In the genomic region with DNA sequence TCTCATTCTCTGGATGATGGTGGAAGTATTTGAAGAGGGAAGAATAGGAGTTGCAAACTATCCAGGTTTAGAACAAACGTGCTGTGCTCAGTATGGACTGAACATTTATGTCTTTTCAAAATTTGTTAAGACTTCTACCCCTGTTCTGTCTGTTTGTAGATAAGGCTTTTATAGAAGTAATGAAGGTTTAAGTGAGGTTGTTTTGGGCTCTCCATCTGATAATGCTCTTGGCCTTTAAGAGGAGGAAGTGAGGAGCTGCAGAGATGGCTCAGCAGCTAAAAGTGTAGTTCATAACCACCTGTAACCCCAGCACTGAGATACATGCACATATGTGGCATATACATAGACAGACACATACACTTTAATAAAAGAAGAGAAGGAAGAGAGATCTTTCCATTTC, we compare ENCODE assay signal across 20 mouse cellular contexts. TPM values are rescaled to one million over a fixed set of nuclear protein-coding genes. Genes with fewer than 3 reads are reported as not detected.
"Had no signal": no experiment of that assay in that cellular context is flagged by ENCODE, and none has a peak within 500 bp of the region (broad histone marks: within the 10 kb centered on the region; RNA-seq: fewer than 3 reads in every experiment).

No protein-coding gene starts in this region.

- DNase-seq: retina, postnatal 1 day; right cerebral cortex, adult 18-20 months; right cerebral cortex, postnatal 14 days; right cerebral cortex, postnatal 25 days; right cerebral cortex, postnatal 4 days; spleen, adult 18-20 months; thymus, adult 18-20 months; thymus, adult 2 months; thymus, postnatal 14 days; thymus, postnatal 25 days; thymus, postnatal 36 days; thymus, postnatal 4 days had no signal

- H3K27me3 ChIP-seq: neural tube, embryonic 12.5 days; neural tube, embryonic 13.5 days; neural tube, embryonic 15.5 days; stomach, embryonic 15.5 days had no signal

- H3K4me1 ChIP-seq: neural tube, embryonic 12.5 days; neural tube, embryonic 13.5 days; neural tube, embryonic 15.5 days; stomach, embryonic 15.5 days had no signal

- H3K9me3 ChIP-seq: neural tube, embryonic 12.5 days; neural tube, embryonic 13.5 days; neural tube, embryonic 15.5 days; stomach, embryonic 15.5 days had no signal

- H3K4me3 ChIP-seq: neural tube, embryonic 12.5 days; neural tube, embryonic 13.5 days; neural tube, embryonic 15.5 days; stomach, embryonic 15.5 days had no signal

- H3K27ac ChIP-seq: neural tube, embryonic 12.5 days; neural tube, embryonic 13.5 days; neural tube, embryonic 15.5 days; stomach, embryonic 15.5 days; stomach, postnatal 0 days had no signal

- H3K9ac ChIP-seq: neural tube, embryonic 12.5 days; neural tube, embryonic 13.5 days; neural tube, embryonic 15.5 days; stomach, embryonic 15.5 days had no signal

RNA-seq across cellular contexts. Expression of gene Shox2, which starts 15.2 kb away (rescaled TPM):
- polyA plus RNA-seq: small intestine, adult 2 months; spleen, adult 2 months; stomach, embryonic 14.5 days had no signal
